Mouse (Mus musculus) gastrocnemius, postnatal 10 days (tissue): ENCODE results near the gene Neurod2. TPM values are rescaled to one million over a fixed set of nuclear protein-coding genes. Genes with fewer than 3 reads are reported as not detected.

Source experiments
- DNase-seq: peaks from one replicate; pipeline ENCODE4 v3.0.0; 2021; ENCODE audit warnings: mixed read lengths
- long read RNA-seq, 2 experiments: library from polyadenylated mRNA; stranded (forward); transcript quantifications; one replicate each; pipeline ENCODE4 v2.0.0; 2021
- total RNA-seq, 2 experiments: library from RNA; stranded (reverse); gene quantifications; 2 replicates each; pipeline ENCODE4 v1.2.3; 2021

Gene Neurod2
- total RNA-seq = not detected
- long read RNA-seq, experiment 1 = 0 reads
- long read RNA-seq, experiment 2 = 0 reads

DNA sequence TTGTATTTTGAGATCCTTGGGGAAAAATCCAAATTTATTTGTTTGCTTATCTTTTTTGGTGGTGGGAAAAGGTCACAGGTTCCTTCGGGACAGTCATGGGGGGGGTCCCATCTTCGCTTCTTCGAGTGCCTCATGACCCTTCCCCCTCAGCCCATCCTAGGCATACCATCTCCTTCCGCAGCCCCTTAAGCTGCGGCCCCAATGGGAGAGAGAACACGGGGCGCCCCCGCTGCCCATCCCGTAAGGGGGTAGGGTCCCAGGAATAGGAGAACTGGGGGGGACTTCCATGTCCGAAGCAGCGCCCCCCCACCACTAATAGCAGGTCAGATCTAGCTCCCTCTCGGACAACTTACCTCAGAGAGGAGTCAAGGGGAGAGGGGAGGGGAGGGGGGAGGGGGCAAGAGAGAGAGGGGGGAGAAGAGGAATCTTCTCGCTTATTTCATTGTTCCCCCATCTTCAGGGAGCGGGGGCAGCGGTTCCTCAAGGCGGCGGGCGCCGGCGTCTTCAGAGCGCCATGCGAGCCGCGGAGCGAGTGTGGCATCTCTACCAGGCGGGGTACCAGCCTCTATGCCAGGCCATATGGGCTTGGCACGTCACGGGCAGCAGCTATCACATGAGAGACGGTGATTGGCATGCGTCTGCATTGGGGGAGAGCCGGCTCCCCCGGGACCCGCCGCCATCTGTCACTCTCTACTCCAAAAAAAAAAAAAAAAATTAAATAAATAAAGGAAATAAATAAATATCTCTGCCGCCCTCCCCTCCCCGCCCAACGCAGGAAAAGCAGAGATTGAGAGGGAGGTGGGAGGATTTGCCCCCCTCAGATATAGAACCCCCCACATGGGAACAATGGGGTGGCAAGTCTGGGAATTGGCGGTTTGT is at the start of gene Neurod2:
Neurod2 (minus strand) TSS at position 568 of the 879 bp plus-strand sequence.
- no peak for DNase-seq

DNA sequence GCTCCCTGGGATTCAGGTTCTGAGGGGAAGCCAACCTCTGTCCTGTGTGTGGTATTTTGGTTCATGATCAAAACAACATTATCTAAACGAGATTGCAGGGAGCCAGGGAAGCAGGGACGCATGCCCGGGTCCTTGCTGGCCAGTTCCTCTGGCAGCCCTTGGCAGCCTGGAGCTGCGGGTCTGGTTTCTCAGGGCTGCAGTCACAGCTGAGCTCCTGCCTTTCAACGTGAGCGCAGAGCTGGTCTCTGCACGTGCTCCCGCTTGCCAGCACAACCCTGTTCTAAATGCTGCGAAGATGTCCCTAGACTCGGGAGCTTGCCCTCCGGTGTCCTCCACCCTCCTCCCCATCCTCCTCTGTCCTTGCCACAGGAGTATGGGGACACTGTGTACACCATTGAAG is 48.3 kb upstream of the Neurod2 start:
- DNase-seq = no peak

DNA sequence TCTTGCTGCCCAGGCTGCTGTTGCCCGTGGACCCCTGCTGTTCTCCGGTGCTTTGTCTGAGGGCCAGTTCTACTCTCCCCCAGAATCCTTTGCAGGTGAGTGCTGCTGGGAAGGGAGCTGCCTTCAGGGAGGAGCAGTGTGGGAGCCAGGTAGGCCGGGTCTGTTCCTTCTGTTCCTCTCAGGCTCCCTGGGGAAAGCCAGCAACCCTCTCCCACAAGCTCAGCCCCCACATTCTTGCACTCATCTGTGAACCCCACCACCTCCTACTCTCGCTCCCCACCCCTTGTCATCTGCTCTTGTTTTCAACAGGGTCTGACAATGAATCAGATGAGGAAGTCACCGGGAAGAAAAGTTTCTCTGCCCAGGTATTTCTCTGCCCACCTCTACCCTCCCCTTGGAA is 47.3 kb upstream of the Neurod2 start:
- no peak for DNase-seq

DNA sequence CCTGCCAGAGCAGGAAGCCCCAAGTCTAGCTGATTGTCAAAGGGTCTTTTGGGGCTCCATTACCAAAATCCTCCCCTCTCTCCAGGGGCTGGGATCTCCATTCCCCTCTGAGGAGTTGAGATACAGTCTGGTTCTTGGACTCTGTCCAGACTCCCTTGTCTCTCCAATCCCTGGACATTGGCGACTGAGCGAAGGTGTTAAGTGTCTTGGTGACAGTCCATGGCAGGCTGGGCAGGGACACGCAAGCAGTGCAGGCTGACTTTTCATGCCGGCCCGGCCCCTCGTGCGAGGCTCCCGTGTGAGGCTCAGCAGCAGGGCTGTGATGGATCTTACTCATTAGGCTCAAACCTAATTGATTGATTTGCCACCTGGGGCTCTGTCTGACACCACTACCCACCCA is 44.8 kb upstream of the Neurod2 start:
- no peak for DNase-seq

DNA sequence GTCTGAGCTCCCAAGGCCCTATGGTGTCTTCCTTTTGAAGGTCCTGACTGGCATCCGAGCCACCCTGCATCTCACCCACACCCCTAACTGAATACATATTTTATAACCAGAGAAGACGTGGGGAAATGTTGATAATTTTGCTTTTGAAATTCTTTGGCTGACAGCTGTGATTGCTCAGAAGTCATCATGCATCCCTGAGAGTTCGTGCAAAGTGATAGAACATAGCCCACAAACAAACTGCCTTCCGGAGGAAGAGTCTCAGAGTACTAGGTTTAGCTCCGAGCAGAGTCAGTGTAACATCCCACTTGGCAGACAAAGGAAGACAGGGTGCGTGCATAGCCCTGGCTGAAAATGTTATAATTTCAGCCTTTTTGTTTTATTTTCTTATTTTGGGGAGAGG is 43.8 kb upstream of the Neurod2 start:
- no peak for DNase-seq

DNA sequence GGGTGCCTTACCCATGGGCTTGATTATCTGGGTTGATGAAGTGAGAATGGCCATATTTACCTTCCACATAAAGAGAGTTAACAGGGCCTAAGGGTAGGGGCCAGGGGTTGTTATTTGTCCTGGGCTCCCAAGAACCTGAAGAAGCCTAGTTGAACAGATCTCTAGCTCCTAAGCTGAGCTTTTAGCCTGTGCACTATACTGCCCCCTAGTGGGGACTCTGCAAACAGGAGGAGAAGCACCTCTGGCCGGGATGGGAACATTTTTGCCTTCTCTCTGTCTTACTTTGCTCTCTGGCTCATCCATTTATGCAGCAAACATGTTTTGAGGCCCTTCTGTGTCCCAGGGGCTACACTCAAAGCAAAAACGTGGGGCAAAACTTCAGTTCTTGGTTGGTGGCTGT is 43.0 kb upstream of the Neurod2 start:
- peak; percentile 75 for DNase-seq

DNA sequence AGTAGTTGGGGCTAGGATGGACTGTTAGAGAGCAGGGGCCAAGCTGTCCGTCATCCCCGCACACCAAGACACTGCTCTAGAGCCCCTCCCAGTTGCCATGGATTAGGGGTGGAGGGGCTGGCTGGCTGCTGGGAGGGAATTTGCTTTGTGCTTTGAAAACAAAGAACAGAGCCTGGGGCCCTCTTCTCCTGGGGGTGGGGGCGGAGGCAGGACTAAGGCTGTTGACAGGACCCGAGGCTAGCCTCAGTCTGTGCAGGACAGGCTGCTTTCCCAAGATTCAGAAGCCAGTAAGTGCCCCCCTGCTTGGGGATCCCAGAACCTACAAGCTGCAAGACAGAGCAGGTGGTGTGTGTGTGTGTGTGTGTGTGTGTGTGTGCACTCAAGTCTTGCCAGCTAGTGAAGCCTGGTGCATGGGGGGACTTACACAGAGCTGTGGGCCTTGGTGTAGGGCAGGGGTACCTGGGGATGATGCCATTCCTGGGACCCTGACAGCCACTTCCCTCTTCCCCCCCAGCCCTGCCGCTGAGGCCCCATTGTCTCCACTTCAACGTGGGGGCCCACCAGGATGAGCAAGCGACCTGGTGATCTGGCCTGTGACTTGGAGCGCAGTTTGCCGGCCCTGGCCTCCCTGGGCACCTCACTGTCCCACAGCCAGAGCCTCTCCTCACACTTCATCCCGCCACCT is 42.2 kb upstream of the Neurod2 start:
- DNase-seq = no peak

DNA sequence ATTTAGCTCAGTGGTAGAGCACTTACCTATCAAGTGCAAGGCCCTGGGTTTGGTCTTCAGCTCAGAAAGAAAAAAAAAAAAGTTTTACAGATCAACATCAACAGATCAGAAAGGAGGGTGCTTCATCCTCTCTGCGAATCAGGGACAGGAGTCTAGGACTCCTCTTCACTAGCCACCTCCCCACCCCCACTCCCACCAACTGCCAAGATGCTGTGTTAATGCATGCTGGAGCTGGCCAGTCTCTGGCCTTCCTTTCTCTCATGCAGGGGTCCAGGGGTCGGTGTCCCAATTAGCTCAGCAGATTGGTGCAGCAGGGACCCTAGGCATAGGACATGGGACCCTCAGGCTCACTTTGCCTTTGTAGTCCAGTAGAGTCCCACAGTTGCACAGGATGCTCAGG is 41.1 kb upstream of the Neurod2 start:
- DNase-seq = no peak

DNA sequence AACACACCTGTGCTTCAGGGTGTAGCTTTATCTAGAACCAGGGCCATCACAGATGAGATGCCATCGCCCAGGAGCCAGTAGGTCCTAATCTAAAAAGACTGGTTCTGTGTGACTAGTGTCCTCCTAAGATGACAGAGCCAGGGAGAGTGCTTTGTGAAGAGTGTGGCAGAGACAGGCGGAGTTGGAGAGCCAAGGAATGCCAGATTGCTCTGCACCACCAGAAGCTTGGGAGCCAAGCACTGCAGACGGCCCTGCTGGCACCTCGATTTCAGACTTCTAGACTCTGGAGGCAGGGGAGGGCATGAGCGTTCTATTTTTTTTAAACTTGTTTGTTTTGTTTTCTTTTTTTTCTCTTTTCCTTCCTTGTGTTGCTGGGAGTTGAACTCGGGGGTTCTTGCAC is 39.9 kb upstream of the Neurod2 start:
- no peak for DNase-seq

DNA sequence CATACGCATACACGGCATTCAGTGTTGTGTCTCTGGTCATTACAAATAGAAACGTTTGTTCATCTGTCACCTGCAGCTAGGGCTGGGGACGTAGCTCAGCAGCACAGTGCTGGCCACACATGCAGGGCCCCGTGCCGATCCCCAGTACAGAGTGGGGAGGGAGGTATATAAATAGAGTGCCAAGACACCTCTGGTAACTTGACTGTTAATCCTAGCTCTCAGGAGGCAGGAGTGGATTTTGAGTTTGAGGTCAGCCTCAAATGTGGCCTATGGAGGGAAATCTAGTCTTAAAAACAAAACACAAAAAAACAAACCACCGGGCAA is 38.4 kb upstream of the Neurod2 start:
- DNase-seq = no peak

DNA sequence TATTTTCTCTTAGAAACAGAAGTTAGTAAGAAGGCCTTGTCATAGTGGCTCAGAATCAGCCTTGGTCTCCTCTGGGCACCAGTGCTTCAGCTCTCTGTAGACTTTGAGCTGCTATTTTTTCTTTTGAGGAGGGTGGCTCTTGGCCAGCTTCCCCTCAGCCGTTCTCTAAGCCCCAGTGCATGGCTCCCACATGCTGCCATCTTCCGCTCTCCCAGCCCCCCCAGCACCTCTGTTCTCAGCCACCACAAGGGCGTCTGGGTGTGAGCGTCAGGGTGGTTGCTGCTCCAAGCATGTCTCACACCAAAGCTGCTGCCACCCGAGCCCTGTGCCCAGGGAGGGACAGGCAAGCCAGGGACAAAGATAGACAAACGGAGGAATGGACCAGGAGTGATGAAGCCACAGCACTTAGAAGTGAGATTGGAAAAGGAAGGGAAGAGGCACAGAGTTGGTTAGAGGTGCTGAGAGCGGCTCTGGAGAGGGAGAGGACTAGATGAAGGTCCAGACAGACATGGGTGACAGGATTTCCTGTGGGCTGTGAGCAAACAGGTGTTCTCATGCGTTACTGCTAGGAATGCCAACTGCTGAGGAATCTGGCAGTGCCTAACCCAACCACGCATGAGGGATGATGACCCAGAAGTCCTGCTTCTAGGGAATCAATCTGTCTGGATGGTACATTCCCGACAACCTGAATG is 37.9 kb upstream of the Neurod2 start:
- DNase-seq = no peak

DNA sequence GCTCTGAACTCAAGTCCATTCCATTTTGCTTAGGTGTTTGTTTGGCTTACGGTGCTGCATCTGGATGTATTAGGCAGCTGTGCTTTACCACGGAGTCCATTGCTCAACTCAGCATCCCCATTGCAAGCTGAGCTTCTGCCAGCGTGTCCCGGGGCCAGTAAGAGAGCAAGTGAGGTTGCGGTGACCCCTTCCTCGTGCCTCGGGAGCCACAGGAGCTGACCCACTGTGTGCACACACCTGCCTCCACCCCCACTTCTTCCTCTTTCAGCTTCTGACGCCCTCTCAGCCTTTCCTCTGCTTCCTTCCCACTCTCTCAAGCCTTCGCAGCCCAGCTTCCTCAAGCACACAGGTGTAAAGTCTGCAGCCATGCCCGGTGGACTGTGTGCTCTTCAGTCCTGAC is 36.8 kb upstream of the Neurod2 start:
- DNase-seq = no peak

DNA sequence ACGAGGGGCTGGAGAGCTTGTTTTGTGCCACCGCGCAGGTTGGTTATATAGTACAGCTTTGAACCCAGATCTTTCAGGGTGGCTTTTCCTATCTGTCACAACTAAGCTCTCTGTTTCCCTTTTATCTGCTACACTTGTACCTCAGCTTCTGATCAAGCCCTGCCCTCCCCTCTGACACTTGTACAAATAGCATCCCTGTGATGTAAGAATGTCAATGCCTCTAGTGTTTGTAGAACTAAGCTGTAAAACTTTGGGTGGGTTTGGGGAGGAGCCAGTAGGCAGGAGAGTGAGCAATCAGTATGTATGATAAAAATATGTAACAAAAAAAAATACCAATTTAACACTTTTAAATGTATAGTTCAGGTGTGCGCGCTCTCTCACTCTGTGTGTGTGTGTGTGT is 35.0 kb upstream of the Neurod2 start:
- no peak for DNase-seq

DNA sequence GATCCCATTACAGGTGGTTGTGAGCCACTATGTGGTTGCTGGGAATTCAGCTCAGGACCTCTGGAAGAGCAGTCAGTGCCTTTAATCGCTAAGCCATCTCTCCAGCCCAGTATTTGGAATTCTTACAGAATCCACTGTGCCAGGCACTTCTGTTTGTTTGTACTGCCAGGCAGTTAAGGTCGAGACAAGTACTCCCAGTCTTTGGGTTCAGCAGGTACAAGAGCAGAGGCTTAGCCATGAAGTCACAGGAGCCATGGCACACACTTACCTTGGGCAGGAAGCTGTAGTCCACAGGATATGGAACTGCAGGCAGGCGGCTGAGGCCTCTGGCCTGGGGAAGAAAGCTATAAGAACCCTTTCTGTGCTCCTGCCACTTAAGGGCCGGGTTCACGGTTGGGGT is 34.4 kb upstream of the Neurod2 start:
- no peak for DNase-seq

DNA sequence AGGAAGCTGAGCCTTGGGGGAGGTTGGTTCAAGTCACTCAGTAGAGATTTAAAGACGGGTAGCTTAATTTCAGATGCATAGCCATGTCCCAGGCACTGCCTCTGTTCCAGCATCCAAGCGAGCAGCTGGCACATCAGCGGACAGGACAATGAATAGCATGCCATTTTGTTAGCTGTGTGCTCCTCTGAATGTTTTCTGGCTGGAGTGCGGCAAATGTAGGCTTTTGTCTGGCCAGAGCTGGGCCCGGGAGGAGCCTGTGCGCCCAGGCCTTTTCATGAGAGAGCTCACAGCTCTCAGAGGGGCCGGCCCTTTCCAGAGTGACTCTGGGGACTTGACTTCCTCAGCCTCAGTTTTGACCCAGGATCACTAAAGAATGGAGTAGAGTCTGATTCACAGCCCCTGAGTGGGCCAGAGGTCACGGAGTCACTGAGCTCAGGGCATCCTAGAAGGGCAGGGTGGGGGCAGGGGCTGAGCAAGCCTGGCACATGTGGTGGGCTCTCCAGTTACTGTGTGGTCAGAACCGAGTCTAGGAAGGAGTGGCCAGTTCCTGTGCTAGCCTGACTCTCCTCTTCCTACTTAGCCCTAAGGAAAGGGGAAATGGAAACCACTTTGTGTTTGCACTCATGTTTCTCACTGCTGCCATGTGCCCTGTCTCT is 31.5 kb upstream of the Neurod2 start:
- DNase-seq = peak; percentile 5

DNA sequence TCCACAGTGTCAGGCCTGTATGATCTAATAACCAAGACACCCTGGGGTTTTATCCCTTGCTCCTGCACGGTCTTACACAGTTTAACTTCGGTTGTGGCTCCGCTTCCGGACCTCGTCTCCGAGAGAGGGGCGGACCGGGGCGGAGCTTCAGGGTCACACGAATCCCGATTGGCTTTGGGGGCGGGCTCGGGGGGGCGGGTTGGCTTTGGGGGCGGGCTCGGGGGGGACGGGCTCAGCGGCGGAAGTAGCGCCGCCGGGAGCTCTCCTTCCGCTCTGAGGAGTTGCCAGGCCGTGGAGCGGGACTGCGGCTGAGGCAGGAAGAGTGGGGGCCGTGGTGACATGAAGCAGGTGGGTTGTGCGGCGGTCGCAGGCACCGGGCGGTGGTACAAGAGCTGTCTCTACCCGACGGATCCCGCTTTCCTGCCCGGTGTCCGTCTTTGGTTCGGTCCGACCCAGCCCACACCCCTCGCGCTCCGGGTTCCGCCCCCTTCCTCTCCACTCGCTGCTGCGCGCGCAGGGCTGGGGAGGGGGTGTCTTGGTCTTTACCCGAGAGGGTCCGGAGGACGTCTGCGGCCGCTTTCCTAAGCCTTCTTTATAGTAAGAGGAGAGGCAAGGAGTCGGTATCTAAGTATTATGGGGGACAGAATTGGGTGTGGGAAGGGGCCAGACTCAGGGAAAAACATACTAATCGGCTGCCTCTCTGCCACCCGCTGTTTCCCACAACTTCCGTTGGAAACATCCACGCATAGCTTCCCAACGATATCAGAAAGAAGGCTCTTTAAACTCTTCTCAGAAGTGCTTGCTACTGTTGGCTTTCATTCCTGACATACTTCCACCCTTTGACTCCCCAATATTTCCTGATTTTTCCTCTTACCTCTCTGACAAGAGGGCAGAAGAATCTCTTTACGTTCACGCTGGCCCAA is 29.0 kb upstream of the Neurod2 start, which contains the start of gene Stard3:
Stard3 (plus strand) TSS at position 208 of the 923 bp plus-strand sequence.
- DNase-seq = peak; percentile 89

DNA sequence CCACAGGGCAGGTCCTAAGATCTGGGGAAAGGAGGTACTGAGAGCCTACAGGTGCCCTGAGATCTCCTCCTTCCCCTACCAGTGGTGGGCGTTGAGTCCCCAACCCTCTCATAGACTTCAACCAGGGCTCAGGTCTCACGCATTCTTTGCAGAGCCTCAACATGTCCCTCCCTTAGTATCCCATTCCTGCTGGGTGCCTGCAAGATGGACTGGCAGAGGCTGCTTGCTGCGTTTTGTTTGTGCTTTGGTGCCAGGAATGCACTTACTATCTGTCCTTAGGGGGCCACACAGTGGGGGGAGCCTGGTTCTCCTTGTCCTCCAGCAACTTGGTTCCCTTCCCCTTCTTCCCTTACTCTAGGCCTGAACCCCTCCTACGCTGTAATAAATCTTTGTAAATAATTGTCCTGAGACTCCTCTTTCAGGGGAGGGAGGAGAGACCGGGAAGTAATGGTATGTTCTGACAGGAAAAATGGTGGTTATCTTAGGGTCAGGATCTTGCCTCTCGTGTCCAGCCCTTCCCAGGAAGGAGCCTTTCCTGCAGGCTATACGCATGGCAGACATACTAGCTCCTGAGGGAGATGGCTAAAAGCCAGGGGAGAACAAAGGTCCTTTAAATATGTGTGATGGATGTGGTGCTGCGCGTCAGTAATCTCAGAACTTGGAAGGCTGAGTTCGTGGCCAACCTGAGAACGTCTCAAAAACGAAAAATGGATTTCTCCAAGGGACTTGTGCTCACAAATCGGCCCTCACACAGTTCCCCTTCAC is 28.1 kb upstream of the Neurod2 start:
- peak; percentile 5 for DNase-seq

DNA sequence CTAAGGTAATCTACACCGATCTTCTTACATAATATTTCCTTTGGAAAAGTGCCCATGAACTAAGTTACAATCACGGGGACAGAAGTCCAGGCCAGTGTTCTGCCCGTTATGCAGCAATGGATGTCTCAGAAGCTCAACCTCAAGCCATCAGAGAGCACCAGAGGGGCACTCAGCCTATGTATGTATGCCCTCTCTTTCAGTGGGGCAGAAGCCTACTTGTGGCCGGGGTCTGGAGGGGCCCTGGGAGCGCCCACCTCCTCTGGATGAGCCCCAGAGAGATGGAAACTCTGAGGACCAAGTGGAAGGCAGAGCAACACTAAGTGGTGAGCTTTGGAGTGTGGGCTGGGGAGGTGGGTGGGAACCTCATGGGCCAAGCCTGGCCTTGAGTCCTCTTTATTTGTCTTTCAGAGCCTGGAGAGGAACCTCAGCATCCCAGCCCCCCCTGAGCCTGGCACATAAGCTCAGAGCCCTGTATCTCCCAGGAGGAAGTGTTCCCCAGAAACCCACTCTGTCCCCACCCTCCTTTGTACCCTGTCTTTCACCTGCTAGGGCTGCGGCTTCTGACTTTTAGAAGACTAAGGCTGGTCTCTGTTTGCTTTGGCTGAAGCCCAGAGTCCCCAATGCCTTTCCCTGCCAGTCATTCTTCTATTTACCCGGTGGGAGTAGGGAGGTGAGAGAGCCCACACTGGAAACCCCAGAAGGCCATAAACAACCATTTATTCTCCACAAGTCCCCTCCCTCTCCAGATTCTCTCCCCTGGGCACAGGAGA is 27.4 kb upstream of the Neurod2 start:
- DNase-seq = no peak

DNA sequence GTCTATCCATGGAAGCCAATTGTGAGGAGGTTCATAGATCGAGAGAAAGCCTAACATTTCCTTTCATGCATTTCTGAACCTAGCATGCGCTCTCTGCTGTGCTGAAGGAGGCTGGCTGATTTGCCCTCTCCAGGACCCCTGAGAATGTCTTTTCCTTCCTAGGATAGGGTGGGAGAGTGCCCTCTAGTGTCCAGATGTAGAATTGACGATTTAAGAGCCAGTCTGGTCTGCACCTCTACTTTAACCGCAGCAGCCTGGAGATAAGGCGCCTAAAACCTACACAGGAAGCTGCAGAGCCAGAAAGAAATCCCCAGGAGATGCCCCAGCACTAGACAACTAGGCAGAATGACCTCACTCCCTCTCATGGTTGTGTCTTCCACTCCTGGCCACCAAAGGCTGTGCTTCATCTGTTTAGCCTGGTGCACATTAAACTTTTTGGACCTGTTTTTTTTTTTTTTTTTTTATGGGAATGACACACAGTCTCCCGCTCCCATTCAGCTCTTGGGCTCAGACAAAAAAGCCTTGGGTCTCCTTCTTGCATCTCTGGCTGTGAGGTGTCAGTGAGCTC is 26.4 kb upstream of the Neurod2 start:
- no peak for DNase-seq

DNA sequence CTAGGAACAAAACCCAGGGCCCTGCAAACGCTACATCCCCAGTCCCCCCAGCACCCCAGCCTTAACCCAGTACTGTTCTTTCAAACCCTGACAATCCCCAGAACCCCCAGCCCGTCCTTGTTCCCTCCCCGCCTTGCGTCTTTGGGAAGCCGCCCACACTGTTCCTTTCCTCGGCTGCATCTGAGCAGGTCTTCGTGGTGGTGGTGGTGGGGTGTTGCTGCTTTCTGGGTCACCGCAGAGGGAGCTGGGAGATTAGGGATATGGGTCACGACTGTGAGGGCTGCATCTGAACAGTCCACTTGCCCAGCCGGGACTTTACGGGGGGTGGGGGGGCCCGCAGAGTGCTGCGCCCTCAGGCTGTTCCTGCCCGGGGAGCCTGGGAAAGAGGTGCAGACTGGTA is 25.0 kb upstream of the Neurod2 start:
- DNase-seq = no peak
